Mouse (Mus musculus): ENCODE data around the gene Pip4k2b.

DNA sequence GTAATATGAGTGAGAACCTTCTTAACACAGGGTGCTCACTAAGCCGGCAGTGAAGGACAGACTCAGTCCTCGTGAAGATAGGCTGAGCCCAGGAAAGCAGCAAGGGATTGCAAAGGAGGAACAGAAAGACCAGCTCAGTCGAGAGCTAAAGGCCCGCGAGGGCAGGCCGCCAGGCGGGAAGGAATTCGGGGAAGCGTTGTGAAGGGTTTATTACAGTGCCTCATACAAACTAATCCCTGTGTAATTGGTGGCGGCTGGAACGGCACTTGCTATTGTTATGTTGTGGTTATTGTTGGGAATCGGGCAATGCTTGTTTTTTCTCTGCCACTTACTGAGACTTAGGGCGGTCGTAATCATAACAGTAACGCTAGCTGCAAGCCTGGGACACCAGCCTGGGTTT lies 67.1 kb downstream of the Pip4k2b start:
- TF ChIP-seq CTCF (IDR thresholded peaks at IDR 0.05; ENCODE audit: low read depth, low read length) (no peak), POLR2A (IDR thresholded peaks at IDR 0.05; ENCODE audit: borderline replicate concordance, low read depth, low read length) (no peak)

Measured in bone marrow macrophage, adult 2 months (primary cell).